Mouse (Mus musculus) midbrain, embryonic 11.5 days (tissue): ENCODE results near the gene Naga. TPM values are rescaled to one million over a fixed set of nuclear protein-coding genes. Genes with fewer than 3 reads are reported as not detected.

Experiments used
- ATAC-seq: fragments of 200-750 bp; cut with Nextera tagmentation; 2 replicates; pipeline ENCODE4 v1.8.0; 2017; ENCODE audit warnings: moderate TSS enrichment, moderate library complexity; ENCODE audit not compliant: low FRiP score
- DNase-seq: peaks from one replicate; pipeline ENCODE4 v3.0.0; 2015; ENCODE audit warnings: low spot score; ENCODE audit errors: missing footprints
- H3K27ac ChIP-seq: fragments of 300-500 bp; sonication (generic); 2 replicates; pipeline ENCODE4 v1.5.1; 2014; ENCODE audit warnings: low read depth, low read length
- H3K27me3 ChIP-seq: fragments of 300-500 bp; sonication (generic); 2 replicates; pipeline ENCODE4 v1.6.1; 2014; ENCODE audit warnings: mild to moderate bottlenecking, low read length, moderate library complexity, mixed read lengths; ENCODE audit not compliant: control insufficient read depth, insufficient read depth
- H3K36me3 ChIP-seq: fragments of 300-500 bp; sonication (generic); 2 replicates; pipeline ENCODE4 v1.6.1; 2014; ENCODE audit warnings: mild to moderate bottlenecking, low read length, moderate library complexity, mixed read lengths; ENCODE audit not compliant: control insufficient read depth, insufficient read depth
- H3K4me1 ChIP-seq: fragments of 300-500 bp; sonication (generic); 2 replicates; pipeline ENCODE4 v1.6.1; 2014; ENCODE audit warnings: low read length; ENCODE audit not compliant: control insufficient read depth, insufficient read depth
- H3K4me2 ChIP-seq: fragments of 300-500 bp; sonication (generic); 2 replicates; pipeline ENCODE4 v1.6.1; 2014; ENCODE audit warnings: mild to moderate bottlenecking, moderate library complexity
- H3K4me3 ChIP-seq: fragments of 300-500 bp; sonication (generic); 2 replicates; pipeline ENCODE4 v1.5.1; 2014; ENCODE audit warnings: low read depth, low read length
- H3K9ac ChIP-seq: fragments of 300-500 bp; sonication (generic); 2 replicates; pipeline ENCODE4 v1.6.1; 2014; ENCODE audit warnings: low read length
- H3K9me3 ChIP-seq: fragments of 300-500 bp; sonication (generic); 2 replicates; pipeline ENCODE4 v1.6.1; 2016; ENCODE audit warnings: low read length; ENCODE audit not compliant: control insufficient read depth
- WGBS: fragments of 180-500 bp; shearing (Covaris S2); extraction: QIAGEN DNeasy Blood & Tissue Kit; methylation state at CpG from one replicate; pipeline ENCODE4 v1.1.7; 2014; 5-methylcytosine and 5-hydroxymethylcytosine counted together
- polyA plus RNA-seq: library from polyadenylated mRNA; unstranded; fragments of >200 nt; fragmentation: Nextera tagmentation; extraction: Ambion mirVana; gene quantifications from 2 replicates; pipeline ENCODE4 v1.2.1, GENCODE M21; 2014

Naga gene
- polyA plus RNA-seq, 1 experiment from 2014 or later: 20.6 TPM

GRCm38 (mm10) chr15:82362234-82362633, 23.5 kb upstream of the Naga start:
- Histone ChIP-seq H3K4me2 (no peak overlapping the region), H3K27ac (no peak overlapping the region), H3K36me3 (no peaks in the 10 kb centered on the region), H3K9me3 (no peaks in the 10 kb centered on the region), H3K27me3 (no peaks in the 10 kb centered on the region), H3K4me1 (no peaks in the 10 kb centered on the region), H3K4me3 (no peak overlapping the region), H3K9ac (no peak overlapping the region)
- 91% methylated on average over 4 of the region's 4 CpGs for WGBS
- ATAC-seq: no peak
- no peak for DNase-seq

- 78% methylated on average over 11 of the region's 11 CpGs for WGBS
- ATAC-seq (no peak), DNase-seq (peak; percentile 75)
- Histone ChIP-seq H3K4me1 (no peaks in the 10 kb centered on the region), H3K36me3 (no peaks in the 10 kb centered on the region), H3K4me3 (no peak overlapping the region), H3K27me3 (no peaks in the 10 kb centered on the region), H3K9me3 (no peaks in the 10 kb centered on the region), H3K27ac (no peak overlapping the region), H3K9ac (no peak overlapping the region), H3K4me2 (no peak overlapping the region)
These were observed 22.8 kb upstream of the Naga start for GRCm38 (mm10) chr15:82361459-82362018.

GRCm38 (mm10) chr15:82358431-82359260, 19.9 kb upstream of the Naga start:
- H3K4me3 ChIP-seq: no peak overlapping the region
- peaks cover 4% of the 10 kb centered on the region; the same call in 1 of the 2 replicates for H3K4me1 ChIP-seq
- DNase-seq: no peak
- H3K36me3 ChIP-seq: no peaks in the 10 kb centered on the region
- no peaks in the 10 kb centered on the region for H3K27me3 ChIP-seq
- 73% methylated on average over 22 of the region's 22 CpGs for WGBS
- H3K27ac ChIP-seq: no peak overlapping the region
- no peak overlapping the region for H3K4me2 ChIP-seq
- H3K9ac ChIP-seq: no peak overlapping the region
- no peak for ATAC-seq
- H3K9me3 ChIP-seq: no peaks in the 10 kb centered on the region

- peaks cover 9% of the 10 kb centered on the region; the same call in 1 of the 2 replicates for H3K4me1 ChIP-seq
- H3K4me3 ChIP-seq: peak within 1 kb of the TSS; percentile 55
- H3K4me2 ChIP-seq: peak within 1 kb of the TSS; percentile 70
- 2% methylated on average over 57 of the region's 57 CpGs for WGBS
- peak within 1 kb of the TSS; percentile 44 for H3K27ac ChIP-seq
- peak; percentile 100 for ATAC-seq
- peaks cover 11% of the 10 kb centered on the region; the same call in 1 of the 2 replicates for H3K36me3 ChIP-seq
- H3K9me3 ChIP-seq: no peaks in the 10 kb centered on the region
- peak; percentile 100 for DNase-seq
- H3K9ac ChIP-seq: peak within 1 kb of the TSS; percentile 78
- no peaks in the 10 kb centered on the region for H3K27me3 ChIP-seq
These were observed 15.6 kb upstream of the Naga start, which contains the start of gene Ndufa6 for GRCm38 (mm10) chr15:82354126-82354945. Ndufa6 (minus strand) TSS chr15:82354322.

GRCm38 (mm10) chr15:82353745-82354113, 15.0 kb upstream of the Naga start:
- Histone ChIP-seq H3K9me3 (no peaks in the 10 kb centered on the region), H3K27ac (peak overlapping the region; percentile 7; the same call in 1 of the 2 replicates), H3K4me1 (peaks cover 9% of the 10 kb centered on the region; the same call in 1 of the 2 replicates), H3K4me2 (peak overlapping the region; percentile 70), H3K9ac (peak overlapping the region; percentile 78), H3K27me3 (no peaks in the 10 kb centered on the region), H3K4me3 (peak overlapping the region; percentile 55), H3K36me3 (peaks cover 16% of the 10 kb centered on the region; the same call in 1 of the 2 replicates)
- 2% methylated on average over 23 of the region's 23 CpGs for WGBS
- DNase-seq: no peak
- ATAC-seq: no peak; the same call in 1 of the 2 replicates

- Histone ChIP-seq H3K27ac (no peak overlapping the region), H3K36me3 (peaks cover 21% of the 10 kb centered on the region), H3K4me1 (peaks cover 9% of the 10 kb centered on the region; the same call in 1 of the 2 replicates), H3K27me3 (no peaks in the 10 kb centered on the region), H3K4me2 (peak overlapping the region; percentile 70), H3K9me3 (no peaks in the 10 kb centered on the region), H3K4me3 (peak overlapping the region; percentile 55), H3K9ac (peak overlapping the region; percentile 78)
- ATAC-seq (no peak), DNase-seq (peak; percentile 88)
- 33% methylated on average over 14 of the region's 14 CpGs for WGBS
These were observed 14.5 kb upstream of the Naga start for GRCm38 (mm10) chr15:82353078-82353744.

GRCm38 (mm10) chr15:82351480-82351879, 12.8 kb upstream of the Naga start:
- WGBS: 85% methylated on average over 3 of the region's 3 CpGs
- Histone ChIP-seq H3K27me3 (no peaks in the 10 kb centered on the region), H3K9ac (no peak overlapping the region), H3K4me3 (no peak overlapping the region), H3K4me2 (no peak overlapping the region), H3K9me3 (no peaks in the 10 kb centered on the region), H3K36me3 (peaks cover 21% of the 10 kb centered on the region), H3K4me1 (peaks cover 22% of the 10 kb centered on the region), H3K27ac (no peak overlapping the region)
- no peak for DNase-seq
- no peak for ATAC-seq

GRCm38 (mm10) chr15:82350349-82350748, 11.6 kb upstream of the Naga start:
- no peaks in the 10 kb centered on the region for H3K9me3 ChIP-seq
- DNase-seq (no peak), ATAC-seq (no peak)
- H3K27me3 ChIP-seq: no peaks in the 10 kb centered on the region
- no peak overlapping the region for H3K27ac ChIP-seq
- no peak overlapping the region for H3K4me3 ChIP-seq
- peaks cover 21% of the 10 kb centered on the region for H3K36me3 ChIP-seq
- 89% methylated on average over 4 of the region's 4 CpGs for WGBS
- no peak overlapping the region for H3K9ac ChIP-seq
- H3K4me2 ChIP-seq: no peak overlapping the region
- H3K4me1 ChIP-seq: peaks cover 23% of the 10 kb centered on the region
